Mouse (Mus musculus) retina, adult 2 months (tissue): Measurements from ENCODE around the gene Slc35f5.

Experiments used
- DNase-seq: peaks from one replicate; pipeline ENCODE4 v3.0.0-alpha.2; 2012; ENCODE audit warnings: low read depth, low spot score

The Slc35f5 gene

DNA sequence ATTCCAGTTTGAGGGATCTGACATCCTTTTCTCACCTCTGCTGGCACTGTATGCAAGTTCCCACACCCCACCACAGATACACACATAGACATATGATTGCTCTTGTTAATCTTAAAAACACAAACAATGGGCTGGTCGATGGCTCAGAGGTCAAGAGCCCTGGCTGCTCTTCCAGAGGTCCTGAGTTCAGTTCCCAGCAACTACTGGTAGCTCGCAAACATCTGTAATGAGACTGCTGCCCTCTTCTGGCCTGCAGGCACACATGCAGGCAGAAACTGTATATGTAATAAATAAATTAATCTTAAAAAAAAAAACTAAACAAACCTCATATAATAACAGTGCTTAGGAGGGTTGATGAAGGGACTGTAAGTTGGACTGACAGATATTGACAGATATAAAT, 13.8 kb downstream of the Slc35f5 start:
- no peak for DNase-seq

DNA sequence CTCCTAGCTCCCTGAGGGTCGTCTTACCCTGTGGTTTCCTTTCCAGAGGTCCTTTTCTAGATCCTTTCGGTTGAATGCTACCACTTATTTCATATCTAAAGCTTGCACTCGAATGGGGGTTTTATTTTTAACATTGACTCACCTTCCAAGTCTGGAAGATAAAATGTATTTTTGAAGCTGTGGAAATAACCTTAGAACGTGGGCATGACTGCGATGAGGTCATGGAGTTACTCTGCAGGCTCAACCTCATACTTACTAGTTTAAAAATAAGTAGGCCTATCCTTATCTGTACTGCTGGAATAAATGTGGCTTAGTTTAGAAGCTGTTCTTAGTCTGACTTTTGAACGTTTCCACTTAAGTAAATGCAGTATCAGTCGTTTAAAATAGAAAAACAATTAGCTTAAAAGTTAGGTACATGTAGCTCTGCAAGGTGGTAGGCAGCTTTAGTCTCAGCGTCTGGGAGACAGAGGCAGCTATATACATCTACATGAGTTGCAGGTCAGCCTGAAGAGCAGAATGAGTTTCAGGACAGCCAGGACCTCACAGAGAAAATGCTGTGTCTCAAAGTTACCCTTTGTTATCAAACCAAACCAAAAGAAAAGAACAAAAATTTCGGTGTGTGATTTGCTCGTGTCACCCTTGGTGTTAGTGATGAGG, 15.2 kb downstream of the Slc35f5 start:
- no peak for DNase-seq

DNA sequence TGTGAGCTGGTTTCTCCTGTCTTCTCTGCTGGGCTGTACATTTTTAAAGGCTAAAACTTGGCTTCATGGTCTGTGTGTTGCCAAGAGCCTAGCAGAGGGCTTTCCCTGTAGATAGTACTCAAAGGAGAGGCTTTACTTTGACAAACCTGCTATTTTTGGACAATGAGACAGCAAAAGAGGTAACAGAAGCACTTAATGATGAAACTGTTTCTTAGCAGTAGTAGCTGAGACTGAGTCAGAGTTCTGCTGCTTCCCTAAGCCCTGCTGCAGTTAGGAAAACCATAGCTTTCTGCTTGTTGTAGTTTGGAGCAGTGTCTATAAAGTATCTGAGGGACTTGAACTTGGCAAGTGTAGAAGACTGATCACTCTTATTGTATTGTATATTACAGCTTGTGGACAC, 16.6 kb downstream of the Slc35f5 start:
- DNase-seq: no peak

DNA sequence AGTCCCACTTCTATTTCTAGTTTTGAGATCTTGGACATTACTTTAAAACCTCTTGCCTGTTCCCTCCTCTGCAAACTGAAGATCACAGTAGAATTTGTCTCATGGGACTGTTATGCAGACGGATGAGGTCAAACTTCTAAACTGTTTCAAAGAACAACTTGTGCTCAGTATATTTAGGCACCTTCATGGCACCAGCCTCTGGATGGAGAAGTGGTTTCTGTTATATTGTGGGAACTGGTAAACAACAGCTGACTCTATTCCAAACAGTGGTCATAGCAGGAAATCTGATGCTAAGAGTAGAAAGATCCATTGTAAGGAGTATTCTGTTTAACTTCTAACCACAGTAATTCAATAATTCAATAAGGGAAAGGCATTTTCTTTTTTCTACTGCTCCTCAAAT, 17.7 kb downstream of the Slc35f5 start:
- DNase-seq: no peak

DNA sequence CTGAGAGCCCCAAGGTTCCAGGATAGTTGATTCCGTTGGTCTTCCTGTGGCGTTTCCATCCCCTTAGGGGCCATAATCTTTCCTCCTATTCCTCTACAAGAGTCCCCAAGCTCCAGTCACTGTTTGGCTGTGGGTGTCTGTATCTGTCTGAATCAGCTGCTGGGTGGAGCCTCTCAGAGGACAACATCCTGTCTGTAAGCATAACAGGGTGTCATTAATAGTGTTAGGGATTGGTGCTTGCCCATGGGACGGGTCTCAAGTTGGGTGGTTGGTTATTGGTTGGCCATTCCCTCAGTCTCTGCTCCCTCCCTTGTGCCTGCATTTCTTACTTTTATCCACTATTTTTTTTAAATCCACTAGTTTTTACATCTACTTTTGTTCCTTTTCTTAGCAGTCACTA, 20.7 kb downstream of the Slc35f5 start:
- DNase-seq: no peak

DNA sequence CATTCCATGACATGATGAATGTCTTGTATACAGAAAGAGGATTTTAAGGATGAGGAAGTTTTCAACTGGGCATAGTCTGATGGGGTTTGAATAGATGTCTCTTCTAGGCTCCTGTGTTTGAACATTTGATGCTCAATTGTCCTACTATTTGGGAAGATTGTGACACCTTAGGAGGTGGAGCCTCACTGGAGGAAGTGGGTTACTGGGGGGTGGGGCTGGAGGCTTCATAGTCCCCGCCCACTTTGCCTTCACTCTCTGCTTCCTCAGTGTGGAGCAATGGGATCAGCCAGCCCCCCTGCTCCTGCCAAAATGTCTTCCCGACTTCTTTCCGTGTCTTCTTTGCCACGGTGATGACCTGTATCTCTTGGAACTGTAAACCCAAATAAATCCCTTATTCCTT, 43.2 kb downstream of the Slc35f5 start:
- DNase-seq: no peak

DNA sequence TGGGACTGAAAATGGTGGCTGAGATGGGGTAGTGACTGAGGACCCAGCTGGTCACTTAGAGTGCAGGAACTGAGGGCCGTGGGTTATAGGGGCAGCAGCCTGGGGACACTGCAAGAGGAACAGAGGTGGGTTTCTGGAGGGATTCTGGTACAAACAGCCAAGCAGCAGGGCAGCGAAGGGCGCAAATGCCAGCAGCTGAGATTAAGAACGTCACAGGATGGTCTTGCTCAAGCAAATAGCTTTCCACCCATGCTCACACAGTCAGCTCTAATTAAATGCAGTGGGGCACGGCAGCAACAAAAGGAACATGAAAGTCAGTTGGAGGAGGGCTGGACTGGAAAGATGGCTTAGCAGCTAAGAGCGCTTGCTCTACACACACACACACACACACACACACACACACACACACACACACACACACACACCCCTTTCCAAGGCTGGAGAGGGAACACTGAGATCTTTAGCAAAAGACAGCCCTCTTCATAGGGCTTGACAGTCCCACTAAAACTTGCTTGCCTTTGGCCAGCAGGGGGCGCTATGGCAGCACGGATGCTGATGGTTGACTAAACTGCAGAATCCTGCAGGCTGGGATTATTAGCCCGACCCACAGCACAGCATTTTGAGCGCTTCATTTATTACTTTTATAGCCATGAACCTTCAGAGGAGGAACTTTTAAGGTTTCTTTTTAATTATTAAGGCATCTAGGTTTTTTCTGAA, 46.9 kb downstream of the Slc35f5 start:
- DNase-seq: peak; percentile 64

DNA sequence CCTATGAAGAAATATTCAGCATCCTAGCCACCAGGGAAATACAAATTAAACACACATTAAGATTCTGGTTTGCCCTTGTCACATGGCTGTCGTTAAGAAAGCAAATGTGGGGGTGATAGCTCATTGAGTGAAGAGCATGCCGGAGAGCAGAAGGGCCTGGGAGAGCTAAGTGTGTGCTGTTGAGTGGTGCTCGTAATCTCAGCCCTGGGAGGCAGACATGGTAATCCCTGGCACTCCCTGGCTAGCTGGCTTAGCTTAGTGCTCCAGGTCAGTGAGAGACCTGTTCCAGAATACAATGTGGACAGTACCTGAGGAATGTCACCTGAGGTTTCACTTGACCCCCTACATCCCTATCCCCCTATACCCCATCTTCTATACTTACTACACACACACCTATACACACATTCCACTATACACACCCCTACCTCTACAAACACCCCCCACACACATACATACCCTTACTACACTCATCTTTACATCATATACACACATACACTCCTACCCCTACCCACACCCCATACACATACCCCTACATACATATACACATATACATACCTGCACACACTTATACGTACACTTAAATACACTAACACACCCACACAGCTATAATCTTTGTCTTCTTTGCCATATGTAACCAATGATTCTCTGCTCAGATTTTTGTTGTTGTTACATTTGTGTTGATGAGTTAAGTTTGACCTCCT, 64.1 kb downstream of the Slc35f5 start:
- DNase-seq: no peak

DNA sequence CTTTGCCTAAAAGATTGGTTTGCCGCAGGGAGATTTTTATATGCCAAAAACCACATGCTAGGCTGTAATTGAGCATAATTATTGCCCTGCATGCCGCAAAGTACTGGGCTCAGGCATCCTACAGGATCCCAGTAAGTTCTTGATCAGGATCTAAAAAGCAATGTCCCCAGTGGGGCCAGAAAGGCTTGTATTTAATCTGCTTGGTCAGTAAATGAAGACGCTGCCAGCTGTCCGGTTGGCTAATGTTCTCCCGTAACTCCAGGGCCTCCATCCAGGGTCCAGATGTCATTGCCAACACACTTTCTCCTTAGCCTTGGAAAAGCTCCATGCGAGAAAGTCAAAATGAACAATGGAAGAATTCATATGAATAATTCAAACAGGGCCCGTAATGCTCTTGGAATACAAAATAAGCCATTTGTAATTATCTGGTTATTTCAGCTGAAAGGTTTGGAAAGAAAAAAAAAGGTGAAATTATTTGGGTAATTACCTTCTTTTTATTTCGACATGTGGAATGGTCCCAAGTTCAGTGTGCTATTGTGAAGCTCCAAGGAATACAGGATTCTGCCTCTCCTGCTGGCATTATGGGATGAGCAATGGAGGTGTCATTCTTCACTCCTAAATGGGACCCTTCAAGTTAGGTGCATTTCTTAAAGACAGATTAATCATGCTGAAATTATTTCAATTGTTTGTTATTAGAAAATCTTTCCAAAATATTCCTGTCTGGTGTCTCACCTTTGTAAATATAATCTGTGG, 79.3 kb downstream of the Slc35f5 start:
- no peak for DNase-seq

DNA sequence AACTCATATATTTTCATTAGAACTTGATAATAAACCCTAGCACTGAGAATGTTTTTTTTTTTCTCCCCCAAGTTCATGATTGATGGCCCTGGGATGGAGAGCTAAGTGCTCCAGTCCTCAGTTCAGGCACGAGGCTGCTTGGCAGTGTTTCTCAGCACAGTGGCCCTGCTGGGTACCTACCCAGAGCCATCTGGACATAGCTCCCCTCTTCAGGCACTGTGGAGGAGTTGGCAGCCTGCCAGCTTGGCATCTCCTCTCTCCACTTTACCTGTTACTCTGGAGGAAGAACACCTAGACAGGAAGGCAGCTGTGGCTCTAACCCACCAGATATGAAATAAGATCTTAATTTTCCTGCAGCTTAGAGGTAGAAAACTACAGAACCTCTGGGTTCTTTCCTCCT, 83.2 kb downstream of the Slc35f5 start:
- DNase-seq: no peak
